Mouse (Mus musculus) E14TG2a.4 (cell line): Measurements from ENCODE around the gene Pmm2.

Experiments used
- CTCF ChIP-seq: conservative IDR thresholded peaks from 2 replicates; pipeline ENCODE4 v1.5.1; 2014; ENCODE audit warnings: low read length
- NANOG ChIP-seq: IDR thresholded peaks from 2 replicates; pipeline ENCODE4 v1.6.1; 2014; ENCODE audit warnings: borderline replicate concordance, low read length, mixed read lengths
- POU5F1 ChIP-seq: IDR thresholded peaks from 2 replicates; pipeline ENCODE4 v1.6.1; 2014; ENCODE audit warnings: low read length, borderline replicate concordance

GRCm38 (mm10) chr16:8671551-8672349, 34.3 kb downstream of the Pmm2 start, which contains the start of gene Carhsp1:
- TF ChIP-seq CTCF: no peak
- TF ChIP-seq NANOG: no peak
- TF ChIP-seq POU5F1: no peak
